Mouse (Mus musculus) kidney, adult 8-10 months (tissue): ENCODE data around the gene Stil.
A peak's percentile ranks its signal among the peaks of the same experiment; 100 is the strongest.

Experiments used
- DNase-seq, 2 experiments: peaks; one replicate each; pipeline ENCODE4 v3.0.0; 2022

Gene Stil

DNA sequence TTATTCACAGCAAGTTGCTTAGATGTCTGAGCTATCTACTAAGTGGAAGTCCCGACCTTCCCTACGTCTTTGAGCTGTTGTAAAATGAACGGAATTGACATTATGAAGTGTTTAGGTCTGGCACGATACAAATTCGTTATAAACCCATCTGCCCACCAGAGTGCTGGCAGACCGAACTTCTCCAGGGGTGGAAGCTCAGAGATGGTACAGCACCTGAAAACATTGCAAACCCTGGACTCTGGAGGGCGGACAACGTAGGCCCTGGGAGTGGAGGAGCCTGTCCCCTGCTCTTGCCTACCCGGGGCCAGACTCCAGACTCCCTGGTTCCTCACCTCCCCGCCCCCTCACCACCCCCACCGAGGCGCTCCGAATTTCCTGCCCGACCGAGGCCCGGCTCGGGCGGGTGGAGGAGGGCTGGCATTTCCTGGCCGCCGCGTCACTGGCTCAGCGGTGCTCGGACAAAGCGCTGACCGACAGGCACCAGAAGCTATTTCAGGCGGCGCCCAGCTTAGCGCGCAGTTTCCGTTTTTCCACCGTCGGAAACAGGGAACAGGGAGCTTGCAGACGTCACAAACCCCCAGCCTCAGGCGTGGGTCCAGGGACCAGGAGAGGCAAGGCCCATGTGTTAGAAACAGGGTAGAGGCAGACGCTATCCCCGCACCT, 52.5 kb downstream of the Stil start:
- DNase-seq, result peak; percentile 71 to 72

DNA sequence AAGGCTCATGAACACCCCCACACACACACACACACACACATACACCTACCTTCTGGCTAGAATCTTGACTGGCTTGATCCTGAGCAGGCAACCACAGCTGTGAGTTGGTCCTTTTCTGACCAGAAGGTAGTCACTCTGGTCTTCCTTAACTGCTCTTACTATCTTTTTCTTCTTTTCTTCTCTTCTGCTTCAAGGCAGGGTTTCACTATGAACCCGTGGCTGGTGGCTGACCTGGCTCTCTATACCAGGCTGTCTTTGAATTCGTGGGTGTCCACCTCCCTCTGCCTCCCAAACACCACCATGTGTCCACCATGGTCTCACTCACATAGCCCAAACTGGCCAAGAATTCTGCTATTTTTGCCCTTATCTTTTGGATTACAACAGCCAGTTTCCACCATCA, 55.1 kb downstream of the Stil start:
- no peak for DNase-seq

DNA sequence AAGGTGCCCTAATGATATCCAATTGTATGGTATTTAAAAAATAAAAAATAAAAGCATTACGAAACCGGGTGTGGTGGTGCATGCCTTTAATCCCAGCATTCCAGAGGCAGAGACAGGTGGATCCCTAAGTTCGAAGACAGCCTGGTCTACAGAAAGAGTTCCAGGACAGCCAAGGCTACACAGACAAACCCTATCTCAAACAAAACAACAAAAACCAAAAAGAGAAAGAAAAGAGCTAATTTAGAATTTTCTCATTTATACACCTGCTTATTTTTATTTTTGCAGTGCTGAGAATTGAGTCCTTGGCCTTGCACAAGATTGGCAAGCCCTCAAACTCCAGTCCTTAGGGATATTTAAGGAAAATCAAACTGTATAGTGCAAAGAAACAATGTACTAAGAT, 55.7 kb downstream of the Stil start:
- DNase-seq, result no peak

GRCm38 (mm10) chr4:115056371-115056920, 56.5 kb downstream of the Stil start, which contains the start of gene Tal1:
Gene Tal1 (plus strand): TSS chr4:115056426.
- DNase-seq, result peak in 1 of 2 experiments; percentile 20

DNA sequence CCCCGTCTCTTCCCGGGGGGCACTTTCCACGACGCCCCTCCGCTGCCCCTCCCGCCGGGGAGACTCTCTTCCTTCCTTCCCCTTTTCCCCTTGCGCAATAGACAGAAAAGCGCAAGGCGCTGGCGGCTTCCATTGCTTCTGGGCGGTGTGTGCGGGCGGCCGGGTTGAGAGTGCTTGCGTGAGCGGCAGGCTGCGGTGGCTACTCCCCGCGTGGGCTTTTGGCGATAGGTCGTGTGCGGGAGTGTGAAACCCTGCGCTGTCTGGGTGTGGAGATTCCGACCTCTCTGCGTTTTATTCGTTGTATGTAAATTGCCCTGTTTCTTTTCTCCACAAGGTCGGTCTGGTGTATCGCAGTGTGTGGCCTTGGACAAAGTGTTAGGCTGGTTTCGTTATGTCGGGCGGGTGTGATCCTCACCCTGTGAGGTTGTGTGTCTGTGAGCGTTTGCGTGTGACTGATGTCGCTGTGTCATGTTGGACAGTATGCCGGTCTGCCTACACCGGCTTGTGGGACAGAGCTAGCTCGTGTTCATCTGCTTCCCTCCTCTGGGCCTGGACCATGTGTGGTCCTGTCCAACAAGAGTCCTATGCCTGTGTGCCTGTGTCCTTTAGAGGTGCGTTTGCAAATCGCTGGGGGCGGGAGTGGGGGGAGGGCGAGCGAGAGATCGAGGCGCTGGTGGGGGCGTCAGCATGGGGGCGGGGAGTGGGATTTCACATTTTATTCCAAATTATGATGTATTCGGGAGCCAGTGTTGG, 57.1 kb downstream of the Stil start:
- peak; percentile 48 to 56 for DNase-seq

GRCm38 (mm10) chr4:115057674-115058316, 57.8 kb downstream of the Stil start:
- peak in 1 of 2 experiments; percentile 17 for DNase-seq

- peak in 1 of 2 experiments; percentile 28 for DNase-seq
These were observed 58.4 kb downstream of the Stil start for GRCm38 (mm10) chr4:115058317-115058761.

DNA sequence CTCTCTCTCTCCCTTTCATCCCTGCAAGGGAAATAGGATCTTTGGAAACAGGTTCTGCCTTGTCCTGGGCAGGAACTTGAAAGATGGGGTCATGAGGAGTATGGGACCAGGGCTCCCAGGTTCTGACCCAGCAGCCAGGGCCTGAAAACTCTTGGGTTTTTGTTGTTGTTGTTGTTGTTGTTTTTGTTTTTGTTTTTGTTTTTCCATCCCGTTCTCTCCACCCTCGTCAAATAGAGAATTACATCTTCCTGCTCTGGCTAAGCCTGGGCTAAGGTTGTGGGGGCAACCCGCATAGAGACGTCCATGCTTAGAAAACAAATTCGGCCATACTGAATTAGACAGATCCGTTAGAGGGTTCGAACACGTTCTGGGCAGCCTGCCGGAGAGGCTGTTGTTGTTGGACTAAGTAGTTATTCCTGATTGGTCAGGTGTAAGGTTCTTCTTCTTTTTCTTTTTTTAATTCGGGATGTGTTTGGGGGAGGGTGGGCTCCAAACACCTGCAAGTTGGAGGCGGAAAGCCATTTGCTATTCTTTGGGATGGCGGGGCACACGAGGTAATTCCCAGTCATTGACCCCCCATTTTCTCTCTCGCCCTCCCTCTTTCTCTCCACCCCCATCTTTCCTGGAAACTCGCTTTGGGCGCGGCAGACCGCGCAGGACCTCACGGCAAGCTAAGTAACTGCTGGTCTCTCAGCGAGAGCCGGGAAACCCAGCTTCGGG, 59.1 kb downstream of the Stil start:
- DNase-seq, result no peak

DNA sequence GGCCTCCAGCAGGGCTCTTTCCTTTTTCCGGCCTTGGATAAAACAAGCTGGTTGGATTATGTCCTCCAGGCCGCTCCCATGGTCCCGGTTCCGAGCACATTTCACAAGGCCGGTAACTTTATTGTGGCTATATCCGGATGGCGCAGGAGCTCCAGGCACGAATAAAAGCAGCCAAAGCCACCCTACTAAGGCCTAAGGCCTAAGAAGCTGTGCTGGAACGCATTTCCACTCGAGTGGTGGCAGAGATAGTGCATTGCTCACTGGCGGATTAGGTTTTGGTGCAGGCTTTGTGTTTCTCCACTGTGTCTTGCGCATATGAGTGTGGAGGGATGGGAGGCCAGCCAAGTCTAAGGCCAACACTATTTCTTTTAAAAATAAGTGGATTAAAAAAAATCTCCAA, 59.9 kb downstream of the Stil start:
- peak in 1 of 2 experiments; percentile 23 for DNase-seq

- no peak for DNase-seq
These were observed 60.8 kb downstream of the Stil start for GRCm38 (mm10) chr4:115060753-115061152.

DNA sequence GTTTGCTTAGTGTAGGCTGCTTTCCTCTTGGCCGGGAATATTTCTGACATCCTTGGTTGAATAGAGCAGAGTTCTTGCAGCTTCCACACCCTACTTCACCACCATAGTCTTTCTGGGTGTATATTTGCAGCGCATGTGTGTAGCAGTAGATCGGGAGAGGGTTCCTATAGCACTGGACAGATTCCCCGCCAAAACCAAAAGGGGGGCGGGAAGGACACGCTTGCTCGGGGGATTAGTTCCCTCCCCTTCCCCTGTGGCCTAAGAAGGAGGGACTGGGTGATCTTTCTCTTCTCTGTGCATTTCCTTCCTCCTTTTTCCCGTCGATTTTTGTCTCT, 62.5 kb downstream of the Stil start:
- DNase-seq, result no peak

- no peak for DNase-seq
These were observed 63.0 kb downstream of the Stil start for GRCm38 (mm10) chr4:115062875-115063517.

DNA sequence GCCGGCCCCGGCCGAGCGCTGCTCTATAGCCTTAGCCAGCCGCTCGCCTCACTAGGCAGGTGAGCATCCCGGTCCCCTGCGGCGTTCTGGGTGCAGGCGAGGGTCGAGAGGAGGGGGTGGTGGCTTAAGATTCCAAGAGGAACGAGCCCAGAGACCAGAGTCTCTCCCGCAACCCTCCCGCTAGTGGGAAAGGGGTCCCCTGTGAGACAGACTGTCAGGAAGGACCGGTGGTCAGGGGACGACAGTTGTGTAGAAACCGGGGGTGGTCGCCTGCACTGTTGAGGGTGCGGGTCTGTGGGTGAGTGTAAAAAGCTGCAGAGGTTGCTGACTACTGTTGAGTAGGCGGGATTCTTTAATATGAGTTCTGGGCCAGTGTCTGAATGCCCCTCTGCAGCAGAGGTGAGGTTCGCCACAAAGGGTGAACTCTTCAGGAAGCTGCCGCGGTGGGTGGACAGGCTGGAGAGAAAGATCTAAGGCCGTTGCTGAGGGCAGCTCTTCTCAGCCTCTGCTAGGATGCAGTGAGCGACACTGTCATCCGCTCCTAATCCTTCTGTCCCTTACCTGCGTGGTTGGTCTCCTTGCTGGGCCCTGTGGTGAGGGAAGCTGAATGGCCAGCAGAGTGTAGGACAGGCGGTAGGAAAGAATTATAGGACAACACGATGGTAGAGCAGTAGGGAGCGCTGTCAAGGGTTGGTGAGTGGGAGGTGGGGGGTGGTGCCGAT, 63.7 kb downstream of the Stil start:
- no peak for DNase-seq

DNA sequence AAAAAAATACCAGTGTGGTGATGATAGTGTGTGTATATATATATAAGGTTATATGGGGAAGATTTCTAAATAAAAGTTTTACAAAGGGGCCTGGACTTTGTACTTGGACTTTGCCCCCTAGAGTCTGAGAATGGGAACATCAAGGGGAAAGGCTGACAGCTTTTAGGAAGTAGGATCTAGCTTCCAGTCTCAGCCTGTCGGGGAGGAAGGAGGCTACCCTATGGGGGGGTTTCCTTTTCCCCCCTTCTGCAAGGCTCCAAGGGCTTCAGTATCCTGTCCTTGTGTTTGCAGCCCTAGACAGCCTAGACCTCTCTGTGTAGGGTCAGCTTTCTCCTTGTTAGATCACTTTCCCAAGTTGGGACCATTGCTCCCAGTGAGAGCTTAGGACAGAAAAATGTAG, 71.7 kb downstream of the Stil start:
- no peak for DNase-seq

DNA sequence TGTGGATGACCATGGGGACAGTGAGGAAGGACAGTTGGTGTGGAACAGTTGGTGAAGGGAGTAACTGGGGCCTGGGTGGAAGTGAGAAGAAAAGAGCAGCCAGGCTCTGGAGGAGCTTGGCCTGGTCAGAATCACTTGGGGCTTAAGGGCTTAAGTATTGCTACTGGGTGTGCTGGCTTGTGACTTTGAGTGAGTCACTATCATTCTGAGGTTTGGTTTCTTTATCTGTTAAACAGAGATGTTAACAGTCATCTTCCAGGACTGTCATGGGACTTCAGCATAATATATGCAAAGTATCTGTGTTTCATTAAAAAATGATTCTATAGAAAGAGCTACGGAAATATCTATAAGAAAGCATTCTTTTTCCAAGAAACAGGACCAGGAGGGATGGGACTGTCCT, 74.8 kb downstream of the Stil start:
- no peak for DNase-seq

GRCm38 (mm10) chr4:115075204-115075915, 75.4 kb downstream of the Stil start:
- DNase-seq, result no peak

DNA sequence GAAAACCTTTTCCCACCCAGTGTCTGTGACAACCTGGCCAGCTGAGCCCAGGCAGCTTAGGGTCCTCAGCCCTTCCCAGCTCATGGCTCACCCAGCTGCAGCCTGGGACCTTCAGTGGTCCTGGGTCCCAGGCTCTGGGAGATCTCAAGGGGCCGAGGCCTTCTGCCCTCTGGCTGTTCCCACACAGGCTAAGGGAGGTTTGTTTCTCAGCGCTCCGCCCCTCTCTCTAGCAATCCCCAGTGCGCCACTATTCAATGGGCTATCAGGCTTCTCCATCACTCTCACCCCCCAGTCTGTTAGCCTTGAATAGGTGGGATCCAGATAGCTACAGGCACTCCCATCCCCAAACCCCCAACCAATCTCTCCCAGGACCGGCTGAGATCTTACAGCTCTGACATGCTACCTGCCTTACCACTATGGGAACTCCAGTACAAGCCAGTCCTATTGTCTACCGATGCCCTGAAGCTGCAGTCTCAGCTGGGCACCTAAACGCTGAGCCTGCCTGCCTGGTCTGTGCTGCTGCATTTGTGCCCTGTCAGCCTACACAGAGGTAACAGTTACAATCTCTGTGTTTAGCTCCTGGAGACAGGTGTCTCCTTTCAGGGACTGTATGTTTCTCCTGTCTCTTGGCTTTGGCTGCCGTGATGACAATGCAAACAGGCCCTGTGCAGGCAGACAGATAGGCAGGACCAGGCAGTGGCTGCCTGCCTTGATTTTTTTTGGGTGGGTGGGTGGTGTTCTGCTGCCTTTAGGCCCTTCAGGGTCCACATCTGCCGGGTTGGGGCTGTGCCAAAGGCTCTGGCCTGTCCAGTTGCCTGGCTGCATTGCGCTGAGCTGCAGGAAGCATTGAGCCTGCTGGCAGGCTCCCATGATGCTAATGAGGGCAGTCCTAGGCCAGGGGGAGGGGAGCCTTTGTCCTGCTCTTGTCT, 79.2 kb downstream of the Stil start:
- DNase-seq, result peak in 1 of 2 experiments; percentile 40

DNA sequence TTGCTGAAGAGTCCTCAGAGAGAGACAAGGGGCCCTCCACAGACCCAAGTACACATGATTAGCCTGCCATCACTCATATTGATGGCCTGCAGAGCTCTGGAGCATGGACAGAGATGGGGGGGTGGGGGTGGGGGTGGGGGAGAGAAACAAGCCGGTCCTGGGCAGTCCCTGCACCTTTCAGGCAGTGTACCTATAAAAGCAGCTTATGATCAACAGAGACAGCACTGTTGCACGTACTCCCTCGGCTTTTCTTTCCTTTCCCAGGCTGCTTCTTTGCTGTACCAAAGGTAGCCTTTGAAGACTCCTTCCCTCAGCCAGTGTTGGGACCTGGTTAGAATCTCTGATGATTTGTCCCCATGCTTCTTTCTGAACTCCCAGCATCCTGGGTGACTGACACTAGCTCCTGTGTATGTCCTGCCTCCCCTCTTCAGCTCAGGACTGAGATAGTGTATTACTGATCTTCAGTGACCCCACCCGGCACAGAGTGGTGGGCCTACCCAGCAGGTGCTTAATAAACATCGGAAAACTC, 79.9 kb downstream of the Stil start:
- no peak for DNase-seq

DNA sequence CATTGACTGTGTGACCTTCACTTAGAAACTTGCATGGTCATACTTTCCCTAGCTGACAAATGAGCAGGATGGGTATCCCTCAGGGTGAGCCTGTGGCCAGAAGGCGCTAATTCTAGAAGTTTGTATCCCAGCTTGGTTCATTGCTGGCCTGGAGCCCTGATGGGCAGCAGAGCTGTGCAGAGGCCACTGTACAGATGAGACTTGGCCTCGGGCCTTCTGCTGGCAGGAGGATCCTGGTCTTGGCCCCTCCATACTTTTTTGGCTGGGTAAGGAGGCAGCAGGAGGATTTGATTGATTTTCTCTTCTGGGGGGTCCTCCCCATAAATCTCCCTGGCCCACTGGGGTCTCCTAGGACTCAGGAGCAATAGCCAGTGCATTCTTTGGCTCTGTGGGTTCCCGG, 83.1 kb downstream of the Stil start:
- no peak for DNase-seq
